Mouse (Mus musculus): ENCODE results near the gene S1pr2.

DNA sequence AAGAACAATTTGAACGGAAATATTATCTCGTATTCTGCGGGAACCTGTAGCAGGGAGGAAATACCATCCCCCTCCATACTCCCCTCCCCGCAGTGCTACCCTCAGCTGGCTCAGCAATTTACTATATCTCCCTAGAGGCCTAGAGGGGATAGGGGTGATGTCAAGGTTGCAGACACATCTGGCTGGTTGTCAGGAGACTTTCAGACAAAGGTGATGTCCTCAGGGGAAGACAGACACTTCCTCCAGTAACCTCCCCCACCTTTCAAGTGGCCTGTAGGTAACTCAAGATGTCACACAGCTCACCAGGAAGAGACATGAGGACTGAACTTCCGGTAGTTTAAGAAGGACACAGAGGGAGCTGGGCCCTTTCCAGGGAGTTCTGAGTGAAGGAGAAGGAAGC lies 6.6 kb upstream of the S1pr2 start:
- TF ChIP-seq SIN3A (IDR thresholded peaks at IDR 0.05; ENCODE audit: low read length) (no peak), MAX (IDR thresholded peaks at IDR 0.05; ENCODE audit: low read length) (no peak), POLR2A (IDR thresholded peaks at IDR 0.05; ENCODE audit: low read depth, low read length) (peak; percentile 36; the same call in 1 of the 2 replicates), JUND (conservative IDR thresholded peaks at IDR 0.05; ENCODE audit: low read depth, low read length) (no peak), HCFC1 (IDR thresholded peaks at IDR 0.05; ENCODE audit: low read depth, low read length) (peak; percentile 39; the same call in 1 of the 2 replicates), CTCF (conservative IDR thresholded peaks at IDR 0.05 in 1 of 2, IDR thresholded peaks at IDR 0.05 in 1 of 2; ENCODE audit: low read depth in 2 of 2, low read length in 2 of 2) (no peak), POLR2AphosphoS2 (IDR thresholded peaks at IDR 0.05; ENCODE audit: low read depth, low read length) (no peak), ZMIZ1 (IDR thresholded peaks at IDR 0.05; ENCODE audit: low read depth, low read length) (no peak), MEF2A (IDR thresholded peaks at IDR 0.05; ENCODE audit: borderline replicate concordance, low read depth, low read length) (no peak), USF1 (IDR thresholded peaks at IDR 0.05; ENCODE audit: low read depth, low read length) (no peak), ZC3H11A (IDR thresholded peaks at IDR 0.05; ENCODE audit: low read depth, low read length) (no peak), GABPA (IDR thresholded peaks at IDR 0.05; ENCODE audit: insufficient replicate concordance, low read depth, low read length) (no peak), MAFK (IDR thresholded peaks at IDR 0.05; ENCODE audit: insufficient replicate concordance, low read length) (peak; percentile 89)
